Mouse (Mus musculus): ENCODE results near the gene Slc7a14. TPM values are rescaled to one million over a fixed set of nuclear protein-coding genes. Genes with fewer than 3 reads are reported as not detected.
A peak's percentile ranks its signal among the peaks of the same experiment; 100 is the strongest.

The Slc7a14 gene
- polyA plus RNA-seq, 2 experiments: 0.03 TPM; not detected in 1

- Histone ChIP-seq H3K9me3 (ENCODE audit: control insufficient read depth, low read length) (no peaks in the 10 kb centered on the region), H3K36me3 (replicated peaks; ENCODE audit: control insufficient read depth, insufficient read depth, low read depth) (no peaks in the 10 kb centered on the region), H3K27ac (no peak overlapping the region), H3K4me1 (replicated peaks; ENCODE audit: control insufficient read depth in 2 of 2, insufficient read depth in 2 of 2, low read length in 1 of 2) (no peaks in the 10 kb centered on the region), H3K4me3 (ENCODE audit: insufficient read depth in 1 of 2, low read depth in 2 of 2, low read length in 2 of 2) (no peak overlapping the region), H3K9ac (replicated peaks) (no peak overlapping the region), H3K4me2 (ENCODE audit: low read depth) (no peak overlapping the region), H3K27me3 (ENCODE audit: control insufficient read depth, insufficient read depth, low read length) (no peaks in the 10 kb centered on the region)
- TF ChIP-seq EP300 (IDR thresholded peaks at IDR 0.05; ENCODE audit: low read depth): no peak
- TF ChIP-seq CTCF (IDR thresholded peaks at IDR 0.05; ENCODE audit: low read depth): peak; percentile 60
- DNase-seq (ENCODE audit: low read depth in 3 of 3, low spot score in 3 of 3): no peak
- no peak for ATAC-seq (ENCODE audit: insufficient read depth)
- WGBS (ENCODE audit: insufficient replicate concordance): 29% methylated on average over 3 of the region's 3 CpGs
Measured at GRCm38 (mm10) chr3:31237936-31238335, 72.2 kb downstream of the Slc7a14 start.

GRCm38 (mm10) chr3:31236146-31236545 is 74.0 kb downstream of the Slc7a14 start:
- no peak for DNase-seq (ENCODE audit: low read depth in 3 of 3, low spot score in 3 of 3)
- Histone ChIP-seq H3K27ac (no peak overlapping the region), H3K36me3 (replicated peaks; ENCODE audit: control insufficient read depth, insufficient read depth, low read depth) (no peaks in the 10 kb centered on the region), H3K4me2 (ENCODE audit: low read depth) (no peak overlapping the region), H3K4me1 (replicated peaks; ENCODE audit: control insufficient read depth in 2 of 2, insufficient read depth in 2 of 2, low read length in 1 of 2) (no peaks in the 10 kb centered on the region), H3K27me3 (ENCODE audit: control insufficient read depth, insufficient read depth, low read length) (no peaks in the 10 kb centered on the region), H3K4me3 (ENCODE audit: insufficient read depth in 1 of 2, low read depth in 2 of 2, low read length in 2 of 2) (no peak overlapping the region), H3K9ac (replicated peaks) (no peak overlapping the region), H3K9me3 (ENCODE audit: control insufficient read depth, low read length) (no peaks in the 10 kb centered on the region)
- no peak for ATAC-seq (ENCODE audit: insufficient read depth)
- TF ChIP-seq CTCF (IDR thresholded peaks at IDR 0.05; ENCODE audit: low read depth) (no peak), EP300 (IDR thresholded peaks at IDR 0.05; ENCODE audit: low read depth) (no peak)
- 67% methylated on average over 3 of the region's 3 CpGs for WGBS (ENCODE audit: insufficient replicate concordance)

- H3K9me3 ChIP-seq (ENCODE audit: control insufficient read depth, low read length): no peaks in the 10 kb centered on the region
- H3K36me3 ChIP-seq (replicated peaks; ENCODE audit: control insufficient read depth, insufficient read depth, low read depth): no peaks in the 10 kb centered on the region
- ATAC-seq (ENCODE audit: insufficient read depth) (no peak), DNase-seq (ENCODE audit: low read depth in 3 of 3, low spot score in 3 of 3) (no peak)
- no peak overlapping the region for H3K9ac ChIP-seq (replicated peaks)
- H3K27ac ChIP-seq: no peak overlapping the region
- 59% methylated on average over 7 of the region's 7 CpGs for WGBS (ENCODE audit: insufficient replicate concordance)
- no peak overlapping the region for H3K4me2 ChIP-seq (ENCODE audit: low read depth)
- no peaks in the 10 kb centered on the region for H3K27me3 ChIP-seq (ENCODE audit: control insufficient read depth, insufficient read depth, low read length)
- H3K4me3 ChIP-seq (ENCODE audit: insufficient read depth in 1 of 2, low read depth in 2 of 2, low read length in 2 of 2): no peak overlapping the region
- TF ChIP-seq EP300 (IDR thresholded peaks at IDR 0.05; ENCODE audit: low read depth) (no peak), CTCF (IDR thresholded peaks at IDR 0.05; ENCODE audit: low read depth) (no peak)
- no peaks in the 10 kb centered on the region for H3K4me1 ChIP-seq (replicated peaks; ENCODE audit: control insufficient read depth in 2 of 2, insufficient read depth in 2 of 2, low read length in 1 of 2)
Measured at GRCm38 (mm10) chr3:31234356-31234755, 75.8 kb downstream of the Slc7a14 start.

GRCm38 (mm10) chr3:31233746-31234312 is 76.3 kb downstream of the Slc7a14 start:
- DNase-seq (ENCODE audit: low read depth in 3 of 3, low spot score in 3 of 3): no peak
- Histone ChIP-seq H3K27me3 (ENCODE audit: control insufficient read depth, insufficient read depth, low read length) (no peaks in the 10 kb centered on the region), H3K9ac (replicated peaks) (no peak overlapping the region), H3K9me3 (ENCODE audit: control insufficient read depth, low read length) (no peaks in the 10 kb centered on the region), H3K4me3 (ENCODE audit: insufficient read depth in 1 of 2, low read depth in 2 of 2, low read length in 2 of 2) (no peak overlapping the region), H3K27ac (no peak overlapping the region), H3K36me3 (replicated peaks; ENCODE audit: control insufficient read depth, insufficient read depth, low read depth) (no peaks in the 10 kb centered on the region), H3K4me1 (replicated peaks; ENCODE audit: control insufficient read depth in 2 of 2, insufficient read depth in 2 of 2, low read length in 1 of 2) (no peaks in the 10 kb centered on the region), H3K4me2 (ENCODE audit: low read depth) (no peak overlapping the region)
- no peak for TF ChIP-seq EP300 (IDR thresholded peaks at IDR 0.05; ENCODE audit: low read depth)
- no peak for TF ChIP-seq CTCF (IDR thresholded peaks at IDR 0.05; ENCODE audit: low read depth)
- no peak for ATAC-seq (ENCODE audit: insufficient read depth)
- WGBS (ENCODE audit: insufficient replicate concordance): 61% methylated on average over 2 of the region's 2 CpGs

- Histone ChIP-seq H3K36me3 (replicated peaks; ENCODE audit: control insufficient read depth, insufficient read depth, low read depth) (no peaks in the 10 kb centered on the region), H3K9me3 (ENCODE audit: control insufficient read depth, low read length) (no peaks in the 10 kb centered on the region), H3K27ac (no peak overlapping the region), H3K4me2 (ENCODE audit: low read depth) (no peak overlapping the region), H3K4me3 (ENCODE audit: insufficient read depth in 1 of 2, low read depth in 2 of 2, low read length in 2 of 2) (no peak overlapping the region), H3K27me3 (ENCODE audit: control insufficient read depth, insufficient read depth, low read length) (no peaks in the 10 kb centered on the region), H3K9ac (replicated peaks) (no peak overlapping the region), H3K4me1 (replicated peaks; ENCODE audit: control insufficient read depth in 2 of 2, insufficient read depth in 2 of 2, low read length in 1 of 2) (no peaks in the 10 kb centered on the region)
- DNase-seq (ENCODE audit: low read depth in 3 of 3, low spot score in 3 of 3): no peak
- WGBS (ENCODE audit: insufficient replicate concordance): 66% methylated on average over 5 of the region's 5 CpGs
- TF ChIP-seq CTCF (IDR thresholded peaks at IDR 0.05; ENCODE audit: low read depth) (no peak), EP300 (IDR thresholded peaks at IDR 0.05; ENCODE audit: low read depth) (no peak)
- ATAC-seq (ENCODE audit: insufficient read depth): no peak
Measured at GRCm38 (mm10) chr3:31229281-31229680, 80.9 kb downstream of the Slc7a14 start.
